Mouse (Mus musculus): ENCODE measurements around the gene Gm20837. TPM values are rescaled to one million over a fixed set of nuclear protein-coding genes. Genes with fewer than 3 reads are reported as not detected.

Gm20837 gene
- not detected for polyA plus RNA-seq (2014; fragmentation: Illumina TruSeq; extraction: RNeasy Lipid Tissue Mini Kit (QIAGEN cat#74804); ENCODE audit: low read depth, low replicate concordance)

DNA sequence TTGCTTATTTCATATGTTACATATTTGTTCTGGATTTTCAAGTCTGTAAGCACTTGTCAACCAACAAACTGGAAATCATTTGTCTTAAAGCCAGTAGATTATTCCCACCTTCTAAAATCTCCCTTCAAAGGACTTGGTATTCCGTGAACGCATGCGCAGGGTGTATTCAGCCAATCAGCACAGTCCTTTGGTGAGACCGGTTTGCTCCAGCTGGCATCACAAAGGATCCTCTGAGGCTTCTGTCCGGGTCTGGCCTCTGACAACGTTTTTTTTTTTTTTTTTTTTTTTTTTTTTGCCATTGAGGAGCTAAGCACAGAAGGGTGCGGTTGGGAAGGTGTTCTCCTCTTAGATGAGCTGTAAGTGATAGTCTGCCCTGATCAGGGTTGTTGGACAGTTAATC, at the start of gene Gm20837:
Gene Gm20837 (plus strand): TSS at position 301 of the 400 bp plus-strand sequence.

